14 mouse cellular contexts compared by ENCODE assay signal in the genomic region with DNA sequence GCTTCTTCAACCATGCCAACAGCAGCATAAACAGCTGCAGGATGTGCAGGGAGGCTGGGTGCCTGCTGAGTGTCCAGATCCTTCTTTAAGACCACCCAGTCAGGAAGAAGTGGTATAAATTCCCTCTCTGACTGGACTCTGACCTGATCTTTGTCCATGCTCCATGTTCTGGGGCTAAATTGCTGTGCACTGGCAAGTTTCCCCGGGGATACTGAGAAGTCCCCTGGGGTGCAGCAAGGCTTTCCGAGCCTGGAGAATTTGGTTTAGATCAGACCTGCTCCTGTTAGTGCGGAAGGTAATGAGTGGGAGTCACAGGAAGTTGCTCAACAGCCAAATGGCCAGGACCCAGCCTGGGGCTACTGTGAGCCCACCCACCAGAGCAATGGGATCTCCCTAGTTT. TPM values are rescaled to one million over a fixed set of nuclear protein-coding genes. Genes with fewer than 3 reads are reported as not detected.
"Had no signal": no experiment of that assay in that cellular context is flagged by ENCODE, and none has a peak within 500 bp of the region (broad histone marks: within the 10 kb centered on the region; RNA-seq: fewer than 3 reads in every experiment).

No protein-coding gene starts in this region.

- H3K27ac ChIP-seq: limb, embryonic 15.5 days; liver, embryonic 12.5 days; lung, embryonic 15.5 days; midbrain, embryonic 12.5 days; neural tube, embryonic 13.5 days had no signal

- H3K9ac ChIP-seq: limb, embryonic 15.5 days; liver, embryonic 12.5 days; lung, embryonic 15.5 days; midbrain, embryonic 12.5 days; neural tube, embryonic 13.5 days had no signal

- H3K4me1 ChIP-seq: liver, embryonic 12.5 days had no signal

- DNase-seq: left cerebral cortex, postnatal 4 days; retina, postnatal 1 day; right cerebral cortex, postnatal 4 days; spleen, adult 18-20 months; thymus, adult 18-20 months; thymus, postnatal 14 days had no signal

- H3K36me3 ChIP-seq: limb, embryonic 15.5 days; liver, embryonic 12.5 days; lung, embryonic 15.5 days; midbrain, embryonic 12.5 days; neural tube, embryonic 13.5 days had no signal

- ATAC-seq: intestine, postnatal 0 days; liver, embryonic 12.5 days; midbrain, embryonic 16.5 days had no signal

- H3K4me3 ChIP-seq: liver, embryonic 12.5 days; midbrain, embryonic 12.5 days had no signal

- H3K9me3 ChIP-seq: limb, embryonic 15.5 days; liver, embryonic 12.5 days; lung, embryonic 15.5 days; midbrain, embryonic 12.5 days; neural tube, embryonic 13.5 days had no signal

RNA-seq across cellular contexts. Expression of a gene that starts 2.3 kb away (rescaled TPM):
- total RNA-seq: megakaryocyte-erythroid progenitor cell, adult 5-6 weeks had no signal
